Mouse (Mus musculus): ENCODE measurements around the gene Scg5. TPM values are rescaled to one million over a fixed set of nuclear protein-coding genes. Genes with fewer than 3 reads are reported as not detected.
A peak's percentile ranks its signal among the peaks of the same experiment; 100 is the strongest.

Gene Scg5
- polyA plus RNA-seq (2011; ENCODE audit: insufficient read depth, insufficient read length, low replicate concordance, missing spikeins): 2.1 TPM in 1 of 2 replicates, not detected in the other

DNA sequence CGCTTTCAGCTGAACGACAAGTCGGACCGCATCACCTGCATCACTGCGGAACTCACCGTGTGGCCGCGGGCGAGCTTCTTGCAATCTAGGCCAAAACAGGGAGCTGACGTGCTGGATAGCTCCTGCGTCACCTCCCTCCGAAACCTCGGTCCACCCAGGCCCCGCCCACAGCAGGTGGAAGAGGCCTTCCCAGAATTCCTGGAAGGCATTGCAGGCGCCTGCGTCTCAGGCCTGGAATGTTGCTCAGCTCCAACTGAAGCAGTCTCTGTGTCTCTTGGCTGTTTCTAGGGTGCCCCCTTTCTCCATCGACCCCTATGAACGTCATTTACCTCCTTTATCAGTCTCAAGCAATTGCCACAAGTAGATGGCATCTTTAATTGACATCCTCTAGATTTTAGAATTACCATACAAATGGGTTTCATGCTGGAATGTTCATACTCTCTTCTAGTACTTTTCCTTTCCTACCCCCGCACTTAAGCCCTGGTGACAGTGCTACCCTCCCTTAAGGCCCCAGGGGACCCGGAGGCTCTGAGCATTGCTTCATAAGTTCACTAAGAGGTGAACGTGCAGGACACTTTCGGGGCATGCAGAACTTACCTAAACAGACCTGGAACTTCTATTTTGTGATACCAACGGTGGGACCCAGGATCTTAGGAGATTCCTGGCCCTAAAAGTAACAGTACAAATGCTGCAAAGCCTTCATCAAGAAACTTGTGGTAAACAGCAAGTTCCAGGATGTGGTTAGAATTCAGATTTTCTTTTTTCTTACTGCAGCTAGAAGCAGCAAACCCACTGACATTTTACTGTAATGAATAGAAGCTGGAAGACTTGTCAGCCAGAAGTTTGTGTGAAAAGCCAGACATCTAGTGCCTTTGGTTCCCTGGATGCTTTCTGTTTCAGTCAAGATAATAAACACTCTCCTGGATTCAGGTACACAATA lies at the start of gene Scg5:
Scg5 (minus strand) TSS at position 179 of the 940 bp plus-strand sequence.
- Histone ChIP-seq H3K27ac (ENCODE audit: control insufficient read depth, insufficient read depth, low read depth, low read length, poor library complexity) (no peak within 1 kb of the TSS), H3K4me3 (replicated peaks; ENCODE audit: control insufficient read depth, low read depth, low read length) (no peak within 1 kb of the TSS), H3K4me1 (ENCODE audit: control insufficient read depth, insufficient read depth, low read length) (no peaks in the 10 kb centered on the region)
- 55% methylated on average over 23 of the region's 23 CpGs for WGBS
- TF ChIP-seq POLR2A (IDR thresholded peaks at IDR 0.05; ENCODE audit: borderline replicate concordance, control insufficient read depth, low read depth, low read length) (no peak), CTCF (IDR thresholded peaks at IDR 0.05; ENCODE audit: control insufficient read depth, insufficient read depth, low read length) (no peak)

DNA sequence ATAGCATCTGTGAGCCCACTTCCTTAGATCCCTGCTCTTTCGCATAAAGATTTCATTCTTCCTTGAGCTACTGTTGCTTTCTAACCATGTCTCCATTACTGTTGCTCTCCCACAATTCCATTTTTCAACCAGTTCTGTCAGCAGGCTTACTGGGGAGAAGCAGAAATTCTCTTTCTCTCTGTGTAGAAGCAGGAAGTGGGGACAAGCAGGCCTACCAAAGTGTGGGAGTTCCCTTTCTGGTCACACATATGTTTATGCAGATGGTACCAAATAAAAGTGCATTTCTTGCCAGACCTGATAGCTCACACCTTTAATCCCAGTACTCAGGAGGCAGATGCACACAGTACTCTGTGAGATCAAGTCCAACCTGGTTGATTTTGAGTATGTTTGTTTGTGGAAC lies 41.2 kb upstream of the Scg5 start:
- TF ChIP-seq POLR2A (IDR thresholded peaks at IDR 0.05; ENCODE audit: borderline replicate concordance, control insufficient read depth, low read depth, low read length): no peak
- 45% methylated on average over 1 of the region's 1 CpGs for WGBS
- H3K4me1 ChIP-seq (ENCODE audit: control insufficient read depth, insufficient read depth, low read length): no peaks in the 10 kb centered on the region
- no peak overlapping the region for H3K4me3 ChIP-seq (replicated peaks; ENCODE audit: control insufficient read depth, low read depth, low read length)
- no peak overlapping the region for H3K27ac ChIP-seq (ENCODE audit: control insufficient read depth, insufficient read depth, low read depth, low read length, poor library complexity)

- H3K4me3 ChIP-seq (replicated peaks; ENCODE audit: control insufficient read depth, low read depth, low read length): no peak overlapping the region
- no peak overlapping the region for H3K27ac ChIP-seq (ENCODE audit: control insufficient read depth, insufficient read depth, low read depth, low read length, poor library complexity)
- no peak for TF ChIP-seq CTCF (IDR thresholded peaks at IDR 0.05; ENCODE audit: control insufficient read depth, insufficient read depth, low read length)
- 64% methylated on average over 4 of the region's 4 CpGs for WGBS
- no peaks in the 10 kb centered on the region for H3K4me1 ChIP-seq (ENCODE audit: control insufficient read depth, insufficient read depth, low read length)
Observed at GRCm38 (mm10) chr2:113868404-113868803, 39.5 kb upstream of the Scg5 start.

DNA sequence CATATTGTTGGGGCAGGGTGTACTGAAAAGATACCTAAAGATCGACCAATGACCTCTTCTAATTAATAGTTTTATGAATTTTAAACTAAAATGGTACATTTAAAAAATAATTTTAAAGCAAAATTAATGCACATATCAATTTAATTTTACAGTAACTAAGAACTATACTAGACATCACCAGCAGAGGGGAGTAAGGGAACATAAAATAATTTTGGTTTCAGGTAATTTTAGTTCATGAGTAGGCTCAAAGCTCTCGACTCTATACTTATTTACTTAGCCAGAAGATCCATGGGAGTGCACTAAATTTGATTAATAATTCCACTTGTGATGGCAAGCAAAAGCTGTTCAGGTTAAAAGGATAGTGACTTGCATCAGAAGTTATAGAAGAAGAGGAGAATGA lies 37.2 kb upstream of the Scg5 start:
- Histone ChIP-seq H3K4me1 (ENCODE audit: control insufficient read depth, insufficient read depth, low read length) (no peaks in the 10 kb centered on the region), H3K27ac (ENCODE audit: control insufficient read depth, insufficient read depth, low read depth, low read length, poor library complexity) (no peak overlapping the region), H3K4me3 (replicated peaks; ENCODE audit: control insufficient read depth, low read depth, low read length) (no peak overlapping the region)
- TF ChIP-seq CTCF (IDR thresholded peaks at IDR 0.05; ENCODE audit: control insufficient read depth, insufficient read depth, low read length) (no peak), POLR2A (IDR thresholded peaks at IDR 0.05; ENCODE audit: borderline replicate concordance, control insufficient read depth, low read depth, low read length) (no peak)
- 15% methylated on average over 2 of the region's 2 CpGs for WGBS

DNA sequence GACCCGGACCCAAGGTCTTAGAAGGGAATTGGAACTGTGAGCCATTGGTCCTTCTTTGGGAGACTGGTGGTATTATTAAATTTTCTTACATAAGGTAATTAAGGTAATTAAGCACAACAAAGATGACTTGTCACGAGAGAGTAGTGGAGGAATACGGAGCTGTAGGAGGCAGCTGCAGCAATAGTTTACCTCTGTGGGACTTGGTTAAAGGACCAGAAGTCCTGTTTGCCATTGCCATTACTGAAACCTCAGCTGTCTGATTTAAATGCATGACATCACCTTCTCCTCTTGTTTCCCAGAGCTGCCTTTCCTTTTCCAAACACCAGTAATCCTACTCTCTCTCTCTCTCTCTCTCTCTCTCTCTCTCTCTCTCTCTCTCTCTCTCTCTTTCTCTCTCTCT lies 20.2 kb upstream of the Scg5 start:
- H3K27ac ChIP-seq (ENCODE audit: control insufficient read depth, insufficient read depth, low read depth, low read length, poor library complexity): no peak overlapping the region
- TF ChIP-seq POLR2A (IDR thresholded peaks at IDR 0.05; ENCODE audit: borderline replicate concordance, control insufficient read depth, low read depth, low read length): no peak
- TF ChIP-seq CTCF (IDR thresholded peaks at IDR 0.05; ENCODE audit: control insufficient read depth, insufficient read depth, low read length): no peak
- WGBS: 5% methylated on average over 3 of the region's 3 CpGs
- no peaks in the 10 kb centered on the region; the same call in 1 of the 2 replicates for H3K4me1 ChIP-seq (ENCODE audit: control insufficient read depth, insufficient read depth, low read length)
- H3K4me3 ChIP-seq (replicated peaks; ENCODE audit: control insufficient read depth, low read depth, low read length): peak overlapping the region; percentile 18

DNA sequence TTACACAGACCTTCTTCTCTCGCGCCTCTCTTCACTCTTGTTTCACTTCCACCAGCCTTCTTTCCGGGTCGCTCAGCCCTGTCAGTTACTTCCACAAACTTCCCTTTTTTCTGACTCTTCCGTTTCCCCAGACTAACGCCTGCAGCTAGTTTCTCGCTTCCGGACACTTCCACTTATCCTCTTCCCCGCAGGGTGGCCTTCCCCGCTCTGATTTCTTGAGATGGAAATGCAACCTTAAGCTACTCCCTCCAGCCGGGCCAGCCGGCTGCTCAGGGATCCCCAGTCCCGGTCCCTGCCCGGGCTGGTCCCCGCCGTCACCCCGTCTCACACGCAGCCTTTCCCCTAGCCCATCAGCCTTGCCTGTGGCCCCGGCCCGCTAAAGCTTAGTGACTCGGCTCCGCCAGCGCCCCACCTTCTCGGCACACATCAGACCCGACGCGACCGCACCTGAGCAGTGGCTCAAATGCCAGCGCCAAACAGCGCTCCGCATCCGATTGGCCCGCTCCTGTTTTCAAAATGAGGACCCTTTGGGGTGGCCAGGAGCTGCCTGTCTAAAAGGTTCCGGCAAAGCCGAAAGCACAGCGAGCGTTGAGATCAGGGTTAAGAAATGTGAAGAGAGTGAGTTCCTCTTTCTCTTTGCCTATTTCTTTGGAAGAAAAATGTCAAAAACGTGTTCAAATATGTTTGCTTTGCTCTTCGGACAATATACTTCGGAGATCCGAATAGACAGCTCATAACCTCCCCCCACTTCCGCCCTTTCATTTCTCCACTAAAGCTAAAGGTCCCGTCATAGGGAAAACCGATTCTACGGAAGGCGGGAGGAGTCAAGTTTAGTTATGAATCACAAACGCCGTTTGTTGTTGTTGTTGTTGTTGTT lies 19.6 kb upstream of the Scg5 start, which contains the start of gene Arhgap11a:
Arhgap11a (minus strand) TSS at position 417 of the 877 bp plus-strand sequence.
- Histone ChIP-seq H3K4me3 (replicated peaks; ENCODE audit: control insufficient read depth, low read depth, low read length) (peak within 1 kb of the TSS; percentile 81), H3K4me1 (ENCODE audit: control insufficient read depth, insufficient read depth, low read length) (no peaks in the 10 kb centered on the region; the same call in 1 of the 2 replicates), H3K27ac (ENCODE audit: control insufficient read depth, insufficient read depth, low read depth, low read length, poor library complexity) (peak within 1 kb of the TSS; percentile 94)
- under 1% methylated on average over 48 of the region's 48 CpGs for WGBS
- peak; percentile 82; the same call in 1 of the 2 replicates for TF ChIP-seq POLR2A (IDR thresholded peaks at IDR 0.05; ENCODE audit: borderline replicate concordance, control insufficient read depth, low read depth, low read length)
- no peak for TF ChIP-seq CTCF (IDR thresholded peaks at IDR 0.05; ENCODE audit: control insufficient read depth, insufficient read depth, low read length)

GRCm38 (mm10) chr2:113847678-113848244 lies 18.8 kb upstream of the Scg5 start:
- Histone ChIP-seq H3K4me3 (replicated peaks; ENCODE audit: control insufficient read depth, low read depth, low read length) (peak overlapping the region; percentile 81), H3K27ac (ENCODE audit: control insufficient read depth, insufficient read depth, low read depth, low read length, poor library complexity) (peak overlapping the region; percentile 94), H3K4me1 (ENCODE audit: control insufficient read depth, insufficient read depth, low read length) (no peaks in the 10 kb centered on the region; the same call in 1 of the 2 replicates)
- under 1% methylated on average over 24 of the region's 24 CpGs for WGBS
- TF ChIP-seq CTCF (IDR thresholded peaks at IDR 0.05; ENCODE audit: control insufficient read depth, insufficient read depth, low read length): no peak
- TF ChIP-seq POLR2A (IDR thresholded peaks at IDR 0.05; ENCODE audit: borderline replicate concordance, control insufficient read depth, low read depth, low read length): no peak
